Mouse (Mus musculus) hindbrain, embryonic 13.5 days (tissue): ENCODE measurements around the gene Gab2. TPM values are rescaled to one million over a fixed set of nuclear protein-coding genes. Genes with fewer than 3 reads are reported as not detected.

Source experiments
- ATAC-seq: fragments of 200-750 bp; cut with Nextera tagmentation; 2 replicates; pipeline ENCODE4 v1.8.0; 2017; ENCODE audit warnings: moderate TSS enrichment; ENCODE audit not compliant: low FRiP score
- H3K27ac ChIP-seq: fragments of 300-500 bp; sonication (generic); 2 replicates; pipeline ENCODE4 v1.5.1; 2015; ENCODE audit warnings: inconsistent platforms, mild to moderate bottlenecking, moderate library complexity
- H3K27me3 ChIP-seq: fragments of 300-500 bp; sonication (generic); 2 replicates; pipeline ENCODE4 v1.6.1; 2015; ENCODE audit warnings: mild to moderate bottlenecking, inconsistent platforms
- H3K36me3 ChIP-seq: fragments of 300-500 bp; sonication (generic); 2 replicates; pipeline ENCODE4 v1.6.1; 2015; ENCODE audit warnings: mild to moderate bottlenecking, inconsistent platforms
- H3K4me1 ChIP-seq: fragments of 300-500 bp; sonication (generic); replicated peaks from 2 replicates; pipeline ENCODE4 v1.6.1; 2015; ENCODE audit warnings: inconsistent platforms
- H3K4me2 ChIP-seq: fragments of 300-500 bp; sonication (generic); 2 replicates; pipeline ENCODE4 v1.6.1; 2015; ENCODE audit warnings: inconsistent platforms, mild to moderate bottlenecking, moderate library complexity
- H3K4me3 ChIP-seq: fragments of 300-500 bp; sonication (generic); 2 replicates; pipeline ENCODE4 v1.5.1; 2015; ENCODE audit warnings: mild to moderate bottlenecking, inconsistent platforms
- H3K9ac ChIP-seq: fragments of 300-500 bp; sonication (generic); 2 replicates; pipeline ENCODE4 v1.6.1; 2015; ENCODE audit warnings: mild to moderate bottlenecking, inconsistent platforms
- H3K9me3 ChIP-seq: fragments of 300-500 bp; sonication (generic); 2 replicates; pipeline ENCODE4 v1.6.1; 2016; ENCODE audit warnings: inconsistent platforms
- WGBS: fragments of 180-500 bp; shearing (Covaris S2); methylation state at CpG from one replicate; pipeline ENCODE4 v1.1.7; 2015; 5-methylcytosine and 5-hydroxymethylcytosine counted together
- polyA plus RNA-seq: library from polyadenylated mRNA; unstranded; fragments of >200 nt; fragmentation: Nextera tagmentation; extraction: Ambion mirVana; gene quantifications from 2 replicates; pipeline ENCODE4 v1.2.1, GENCODE M21; 2015

Gene Gab2
- polyA plus RNA-seq, 1 experiment from 2014 or later: 15.9 TPM

DNA sequence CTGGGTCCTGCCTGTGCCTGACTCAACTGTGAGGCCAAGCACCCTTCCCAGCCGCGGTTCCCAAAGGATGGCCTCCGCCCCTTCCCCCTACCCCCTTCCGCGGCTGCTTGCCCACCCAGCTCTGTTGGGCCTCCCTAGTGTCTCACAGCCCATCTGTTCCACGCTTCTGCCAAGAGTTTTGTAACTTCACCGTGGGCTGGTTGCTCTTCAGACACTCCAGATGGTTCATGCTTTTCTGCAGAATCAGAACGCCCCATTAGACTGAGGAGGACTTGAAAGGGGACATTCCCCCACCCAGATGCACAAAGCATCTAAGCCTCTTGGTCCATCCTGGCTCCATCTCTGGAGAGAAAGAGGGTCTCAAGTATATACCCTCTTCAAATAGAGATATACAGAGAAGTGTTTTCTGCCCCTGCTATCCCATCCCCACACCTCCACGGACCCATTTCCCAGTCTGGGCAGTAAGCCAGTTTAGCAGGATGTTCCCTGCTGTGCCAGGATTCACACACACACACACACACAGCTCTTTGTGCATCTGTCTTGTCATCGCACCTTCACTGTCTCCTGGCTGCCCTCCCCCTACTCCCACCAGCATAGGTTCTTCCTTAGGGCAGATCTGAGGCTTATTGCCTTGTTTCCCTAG, 264.0 kb downstream of the Gab2 start:
- Histone ChIP-seq H3K4me1 (peaks cover 14% of the 10 kb centered on the region), H3K27me3 (no peaks in the 10 kb centered on the region), H3K4me2 (no peak overlapping the region), H3K4me3 (no peak overlapping the region), H3K36me3 (peaks cover 21% of the 10 kb centered on the region), H3K27ac (no peak overlapping the region; the same call in 1 of the 2 replicates), H3K9me3 (no peaks in the 10 kb centered on the region), H3K9ac (no peak overlapping the region)
- ATAC-seq: peak; percentile 58
- WGBS: 65% methylated on average over 10 of the region's 10 CpGs

DNA sequence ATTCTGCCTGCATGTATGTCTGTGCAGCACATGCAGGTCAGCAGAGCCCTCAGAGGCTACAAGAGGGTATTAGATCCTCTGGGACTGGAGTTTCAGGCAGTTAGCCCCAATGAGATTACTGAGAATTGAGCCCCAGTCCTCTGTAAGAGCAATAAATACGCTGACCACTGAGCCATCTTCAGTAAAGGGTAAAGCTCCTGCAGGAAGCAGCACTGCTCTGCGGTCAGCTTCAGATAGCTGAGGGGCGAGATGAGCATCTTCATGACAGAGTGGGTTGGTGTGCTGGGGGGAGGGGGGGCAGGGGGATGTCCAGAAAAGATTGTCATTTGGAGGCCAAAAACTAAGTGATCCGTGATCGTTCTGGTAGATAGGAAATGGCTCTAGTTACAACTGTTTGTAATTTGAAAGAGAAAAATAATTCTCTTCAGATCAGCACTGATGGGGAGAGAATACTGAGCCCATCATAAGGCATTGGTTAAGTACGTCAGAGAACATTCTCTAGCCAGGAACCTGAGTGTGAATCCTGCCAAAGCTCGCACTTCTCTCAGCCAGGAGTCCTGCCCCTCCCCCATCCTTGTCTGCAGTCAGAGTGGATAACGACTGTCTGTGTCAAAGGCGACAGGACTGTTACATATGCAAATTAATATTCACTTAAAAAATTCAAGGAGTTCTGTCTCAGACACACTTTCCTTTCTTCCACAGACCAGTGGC, 264.9 kb downstream of the Gab2 start:
- Histone ChIP-seq H3K4me3 (no peak overlapping the region), H3K36me3 (peaks cover 18% of the 10 kb centered on the region), H3K9ac (no peak overlapping the region), H3K4me1 (peaks cover 14% of the 10 kb centered on the region), H3K4me2 (no peak overlapping the region), H3K27ac (no peak overlapping the region; the same call in 1 of the 2 replicates), H3K27me3 (no peaks in the 10 kb centered on the region), H3K9me3 (no peaks in the 10 kb centered on the region)
- no peak for ATAC-seq
- 75% methylated on average over 9 of the region's 9 CpGs for WGBS

- WGBS: 76% methylated on average over 3 of the region's 4 CpGs
- Histone ChIP-seq H3K36me3 (peaks cover 18% of the 10 kb centered on the region), H3K9ac (no peak overlapping the region), H3K27me3 (no peaks in the 10 kb centered on the region), H3K4me3 (no peak overlapping the region), H3K4me1 (peaks cover 14% of the 10 kb centered on the region), H3K27ac (no peak overlapping the region), H3K9me3 (no peaks in the 10 kb centered on the region), H3K4me2 (no peak overlapping the region)
- ATAC-seq: no peak
These were observed 265.4 kb downstream of the Gab2 start for GRCm38 (mm10) chr7:97346822-97347166.

DNA sequence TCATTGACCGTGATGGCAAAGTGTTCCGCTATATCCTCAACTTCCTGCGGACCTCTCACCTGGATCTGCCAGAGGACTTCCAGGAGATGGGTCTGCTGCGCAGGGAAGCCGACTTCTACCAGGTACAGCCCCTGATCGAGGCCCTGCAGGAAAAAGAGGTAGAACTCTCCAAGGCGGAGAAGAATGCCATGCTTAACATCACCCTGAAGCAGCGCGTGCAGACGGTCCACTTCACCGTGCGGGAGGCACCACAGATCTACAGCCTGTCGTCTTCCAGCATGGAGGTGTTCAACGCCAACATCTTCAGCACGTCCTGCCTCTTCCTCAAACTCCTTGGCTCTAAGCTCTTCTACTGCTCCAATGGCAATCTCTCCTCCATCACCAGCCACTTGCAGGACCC, 266.1 kb downstream of the Gab2 start:
- no peak overlapping the region for H3K9ac ChIP-seq
- no peak overlapping the region for H3K4me2 ChIP-seq
- WGBS: 94% methylated on average over 15 of the region's 15 CpGs
- no peaks in the 10 kb centered on the region for H3K9me3 ChIP-seq
- H3K27ac ChIP-seq: no peak overlapping the region
- no peaks in the 10 kb centered on the region for H3K27me3 ChIP-seq
- no peak overlapping the region for H3K4me3 ChIP-seq
- no peak for ATAC-seq
- peaks cover 18% of the 10 kb centered on the region for H3K36me3 ChIP-seq
- H3K4me1 ChIP-seq: peaks cover 14% of the 10 kb centered on the region

DNA sequence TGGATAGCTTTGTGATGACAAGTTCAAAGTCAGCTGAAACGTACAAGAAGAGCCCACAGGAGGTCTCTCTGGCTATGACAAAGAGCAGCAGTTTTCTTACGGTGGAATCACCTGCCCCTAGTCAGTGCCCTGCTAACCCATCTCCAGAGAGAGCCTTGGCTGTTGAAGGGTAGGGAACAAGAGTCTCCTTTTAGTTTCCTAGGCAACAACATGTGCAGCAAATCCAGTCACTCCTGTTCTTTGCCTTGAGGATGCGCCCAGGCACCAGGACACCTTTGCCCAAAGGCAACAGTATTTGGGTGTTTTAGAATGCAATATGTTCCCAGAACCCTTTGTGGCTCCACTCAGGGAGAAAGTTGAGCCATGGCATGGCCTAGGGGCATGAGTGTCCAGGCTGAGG, 266.9 kb downstream of the Gab2 start:
- ATAC-seq: no peak
- H3K4me1 ChIP-seq: peaks cover 14% of the 10 kb centered on the region
- no peak overlapping the region for H3K4me3 ChIP-seq
- no peak overlapping the region for H3K4me2 ChIP-seq
- 85% methylated on average over 3 of the region's 3 CpGs for WGBS
- no peak overlapping the region for H3K27ac ChIP-seq
- no peak overlapping the region for H3K9ac ChIP-seq
- H3K9me3 ChIP-seq: no peaks in the 10 kb centered on the region
- no peaks in the 10 kb centered on the region for H3K27me3 ChIP-seq
- H3K36me3 ChIP-seq: peaks cover 18% of the 10 kb centered on the region

DNA sequence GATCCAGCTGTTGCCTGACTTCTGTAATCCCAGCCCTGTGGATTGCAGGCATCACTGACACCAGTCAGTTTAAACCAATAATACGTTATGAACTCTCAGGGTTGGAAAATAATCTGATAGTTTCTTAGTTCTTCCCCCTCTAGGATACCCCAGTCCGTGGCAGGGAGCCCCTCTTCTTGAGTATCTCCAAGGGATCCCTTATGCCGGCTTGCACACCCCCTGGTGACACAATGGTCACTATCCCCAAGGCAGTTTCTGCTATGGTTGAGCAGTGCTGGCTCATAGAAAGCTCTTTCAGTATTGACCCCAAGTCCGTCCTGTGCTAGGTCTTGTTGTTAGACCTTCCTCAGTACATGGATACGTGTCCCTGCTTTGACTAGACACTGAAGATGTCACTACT, 267.4 kb downstream of the Gab2 start:
- 80% methylated on average over 5 of the region's 5 CpGs for WGBS
- no peak for ATAC-seq
- H3K27ac ChIP-seq: no peak overlapping the region
- H3K4me2 ChIP-seq: no peak overlapping the region
- peaks cover 14% of the 10 kb centered on the region for H3K4me1 ChIP-seq
- H3K27me3 ChIP-seq: no peaks in the 10 kb centered on the region
- H3K9ac ChIP-seq: no peak overlapping the region
- peaks cover 18% of the 10 kb centered on the region for H3K36me3 ChIP-seq
- H3K9me3 ChIP-seq: no peaks in the 10 kb centered on the region
- H3K4me3 ChIP-seq: no peak overlapping the region

- no peaks in the 10 kb centered on the region for H3K27me3 ChIP-seq
- peaks cover 14% of the 10 kb centered on the region for H3K4me1 ChIP-seq
- H3K9ac ChIP-seq: no peak overlapping the region
- peaks cover 18% of the 10 kb centered on the region for H3K36me3 ChIP-seq
- H3K4me2 ChIP-seq: no peak overlapping the region
- no peaks in the 10 kb centered on the region for H3K9me3 ChIP-seq
- H3K4me3 ChIP-seq: no peak overlapping the region
- 91% methylated on average over 6 of the region's 6 CpGs for WGBS
- H3K27ac ChIP-seq: no peak overlapping the region
- no peak for ATAC-seq
These were observed 268.1 kb downstream of the Gab2 start for GRCm38 (mm10) chr7:97349438-97349837.

GRCm38 (mm10) chr7:97350891-97351290, 269.5 kb downstream of the Gab2 start:
- no peak overlapping the region for H3K9ac ChIP-seq
- H3K36me3 ChIP-seq: peaks cover 18% of the 10 kb centered on the region
- no peak overlapping the region for H3K4me3 ChIP-seq
- no peaks in the 10 kb centered on the region for H3K9me3 ChIP-seq
- H3K27me3 ChIP-seq: no peaks in the 10 kb centered on the region
- 75% methylated on average over 5 of the region's 5 CpGs for WGBS
- H3K27ac ChIP-seq: no peak overlapping the region
- no peak overlapping the region for H3K4me2 ChIP-seq
- 0 out of 2 replicates have a peak, but pooled peaks cover 7% of the 10 kb centered on the region for H3K4me1 ChIP-seq
- ATAC-seq: no peak

- Histone ChIP-seq H3K27ac (no peak overlapping the region), H3K27me3 (no peaks in the 10 kb centered on the region), H3K9ac (no peak overlapping the region), H3K36me3 (peaks cover 18% of the 10 kb centered on the region), H3K4me2 (no peak overlapping the region), H3K9me3 (no peaks in the 10 kb centered on the region), H3K4me1 (0 out of 2 replicates have a peak, but pooled peaks cover 4% of the 10 kb centered on the region), H3K4me3 (no peak overlapping the region)
- no peak for ATAC-seq
- 81% methylated on average over 11 of the region's 11 CpGs for WGBS
These were observed 270.6 kb downstream of the Gab2 start for GRCm38 (mm10) chr7:97351792-97352513.

DNA sequence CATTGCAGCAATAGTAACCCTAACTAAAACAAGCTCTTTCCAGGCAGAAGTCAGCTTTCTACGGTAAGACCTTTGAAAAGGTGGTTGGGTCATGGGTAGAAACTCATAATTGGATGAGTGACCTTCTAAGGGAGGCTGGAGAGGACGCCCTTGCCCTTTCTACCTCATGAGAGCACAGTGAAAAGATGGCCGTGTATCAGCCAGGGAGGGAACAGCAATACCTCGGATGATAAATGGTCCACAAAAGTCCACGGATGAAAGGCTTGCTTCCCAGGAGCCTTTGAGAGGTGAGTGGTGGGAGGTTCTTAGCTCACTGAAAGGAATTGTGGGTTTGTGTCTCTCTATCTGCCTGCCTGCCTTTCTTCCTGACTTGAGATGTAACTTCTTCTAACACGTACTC, 272.0 kb downstream of the Gab2 start:
- peaks cover 6% of the 10 kb centered on the region for H3K36me3 ChIP-seq
- 91% methylated on average over 6 of the region's 6 CpGs for WGBS
- H3K27me3 ChIP-seq: no peaks in the 10 kb centered on the region
- no peaks in the 10 kb centered on the region for H3K9me3 ChIP-seq
- H3K4me2 ChIP-seq: no peak overlapping the region
- H3K4me1 ChIP-seq: 0 out of 2 replicates have a peak, but pooled peaks cover 4% of the 10 kb centered on the region
- no peak overlapping the region for H3K4me3 ChIP-seq
- ATAC-seq: no peak
- no peak overlapping the region for H3K27ac ChIP-seq
- H3K9ac ChIP-seq: no peak overlapping the region

DNA sequence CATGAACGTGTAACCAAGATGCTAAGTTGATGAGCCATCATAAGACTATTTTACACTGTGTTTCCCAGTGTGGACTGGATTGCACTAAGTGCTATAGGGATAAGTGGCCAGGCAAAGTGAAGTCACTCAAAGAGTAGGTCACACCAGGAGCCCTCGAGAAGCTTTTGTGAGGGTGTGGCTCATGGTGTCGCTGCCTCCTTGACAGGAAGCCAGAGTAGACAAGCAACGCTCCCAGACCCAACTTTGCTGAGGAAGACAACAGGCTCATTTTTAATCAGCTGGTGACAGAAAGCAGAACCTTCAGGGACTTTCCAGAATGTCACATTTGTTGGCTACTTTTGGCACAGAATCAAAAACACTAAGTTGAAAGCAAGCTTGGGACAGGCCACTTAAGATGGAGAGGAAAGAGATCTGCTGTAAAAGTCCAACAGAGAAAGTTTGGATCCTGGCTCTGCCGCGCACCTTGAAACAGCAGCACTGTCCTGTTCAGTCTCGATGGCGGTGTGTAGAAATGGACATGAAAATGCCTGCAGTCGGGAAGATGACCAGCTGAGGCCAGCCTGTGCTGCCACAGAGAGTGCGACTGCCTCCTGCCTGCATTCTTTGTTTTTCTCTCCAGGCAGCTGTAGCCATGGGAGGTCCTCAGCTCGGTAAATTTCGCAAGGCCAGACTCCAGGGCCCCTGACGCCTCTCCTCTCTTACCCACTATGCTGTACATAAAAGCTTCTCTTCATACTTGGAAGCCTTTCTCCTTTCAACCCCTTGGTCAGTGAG, 273.9 kb downstream of the Gab2 start:
- Histone ChIP-seq H3K9ac (no peak overlapping the region), H3K4me2 (no peak overlapping the region), H3K27ac (no peak overlapping the region), H3K27me3 (no peaks in the 10 kb centered on the region), H3K9me3 (no peaks in the 10 kb centered on the region), H3K4me3 (no peak overlapping the region), H3K36me3 (no peaks in the 10 kb centered on the region), H3K4me1 (0 out of 2 replicates have a peak, but pooled peaks cover 4% of the 10 kb centered on the region)
- no peak for ATAC-seq
- WGBS: 45% methylated on average over 13 of the region's 13 CpGs

- Histone ChIP-seq H3K9ac (no peak overlapping the region), H3K9me3 (no peaks in the 10 kb centered on the region), H3K27me3 (no peaks in the 10 kb centered on the region), H3K4me3 (no peak overlapping the region), H3K27ac (no peak overlapping the region), H3K36me3 (no peaks in the 10 kb centered on the region), H3K4me2 (no peak overlapping the region), H3K4me1 (0 out of 2 replicates have a peak, but pooled peaks cover 4% of the 10 kb centered on the region)
- 80% methylated on average over 5 of the region's 5 CpGs for WGBS
- no peak for ATAC-seq
These were observed 274.9 kb downstream of the Gab2 start for GRCm38 (mm10) chr7:97356253-97356652.
